Mouse (Mus musculus) G1E (cell line): Measurements from ENCODE around the gene 4930596D02Rik.

Experiments
- CTCF ChIP-seq: IDR thresholded peaks from 2 replicates; pipeline ENCODE4 v1.5.1; 2012; ENCODE audit warnings: low read depth, low read length, inconsistent platforms, mixed read lengths
- GATA1 ChIP-seq: IDR thresholded peaks from 2 replicates; pipeline ENCODE4 v1.6.1; 2012; ENCODE audit warnings: borderline replicate concordance, low read length, inconsistent platforms, mixed read lengths
- GATA2 ChIP-seq: IDR thresholded peaks from 2 replicates; pipeline ENCODE4 v1.6.1; 2012; ENCODE audit warnings: low read depth, low read length, inconsistent platforms, borderline replicate concordance
- POLR2AphosphoS5 ChIP-seq: IDR thresholded peaks from 2 replicates; pipeline ENCODE4 v1.6.1; 2012; ENCODE audit warnings: low read depth, low read length, inconsistent platforms; ENCODE audit not compliant: insufficient replicate concordance

GRCm38 (mm10) chr14:35792656-35793213 lies 19.0 kb downstream of the 4930596D02Rik start:
- TF ChIP-seq CTCF (no peak), POLR2AphosphoS5 (no peak), GATA1 (no peak), GATA2 (no peak)
